Mouse (Mus musculus) lung, postnatal 0 days (tissue): ENCODE results near the gene Olfr347. TPM values are rescaled to one million over a fixed set of nuclear protein-coding genes. Genes with fewer than 3 reads are reported as not detected.

Experiments
- ATAC-seq: fragments of 200-750 bp; cut with Nextera tagmentation; 2 replicates; pipeline ENCODE4 v1.8.0; 2017; ENCODE audit warnings: moderate library complexity
- DNase-seq: peaks from one replicate; pipeline ENCODE4 v3.0.0-alpha.2; 2016; ENCODE audit warnings: low spot score
- H3K27ac ChIP-seq: fragments of 300-500 bp; sonication (generic); 2 replicates; pipeline ENCODE4 v1.5.1; 2014; ENCODE audit warnings: antibody characterized with exemption, mild to moderate bottlenecking, low read length, mixed read lengths
- H3K27me3 ChIP-seq: fragments of 300-500 bp; sonication (generic); replicated peaks from 2 replicates; pipeline ENCODE4 v1.6.1; 2014; ENCODE audit warnings: low read length, mixed read lengths; ENCODE audit not compliant: insufficient read depth
- H3K36me3 ChIP-seq: fragments of 300-500 bp; sonication (generic); 2 replicates; pipeline ENCODE4 v1.6.1; 2014; ENCODE audit warnings: low read length, mixed read lengths; ENCODE audit not compliant: insufficient read depth
- H3K4me1 ChIP-seq: fragments of 300-500 bp; sonication (generic); 2 replicates; pipeline ENCODE4 v1.6.1; 2014; ENCODE audit warnings: antibody characterized with exemption, low read depth, low read length, mixed read lengths; ENCODE audit not compliant: insufficient read depth
- H3K4me2 ChIP-seq: fragments of 300-500 bp; sonication (generic); replicated peaks from 2 replicates; pipeline ENCODE4 v1.6.1; 2014; ENCODE audit warnings: low read depth, mild to moderate bottlenecking, low read length, moderate library complexity, mixed read lengths
- H3K4me3 ChIP-seq: fragments of 300-500 bp; sonication (generic); 2 replicates; pipeline ENCODE4 v1.5.1; 2014; ENCODE audit warnings: low read depth, low read length
- H3K9ac ChIP-seq: fragments of 300-500 bp; sonication (generic); replicated peaks from 2 replicates; pipeline ENCODE4 v1.6.1; 2014; ENCODE audit warnings: low read depth, mild to moderate bottlenecking
- H3K9me3 ChIP-seq: fragments of 300-500 bp; sonication (generic); 2 replicates; pipeline ENCODE4 v1.6.1; 2016; ENCODE audit warnings: low read length, mixed read lengths
- CTCF ChIP-seq: IDR thresholded peaks from 2 replicates; pipeline ENCODE4 v1.5.1; 2016; ENCODE audit warnings: antibody characterized with exemption, mild to moderate bottlenecking
- EP300 ChIP-seq: IDR thresholded peaks from 2 replicates; pipeline ENCODE4 v1.6.1; 2016; ENCODE audit warnings: antibody characterized with exemption, mild to moderate bottlenecking, control low read depth
- WGBS: fragments of 180-500 bp; shearing (Covaris S2); extraction: QIAGEN DNeasy Blood & Tissue Kit; methylation state at CpG from one replicate; pipeline ENCODE4 v1.1.7; 2014; 5-methylcytosine and 5-hydroxymethylcytosine counted together
- polyA plus RNA-seq: library from polyadenylated mRNA; unstranded; fragments of >200 nt; fragmentation: Nextera tagmentation; extraction: Ambion mirVana; gene quantifications from 2 replicates; pipeline ENCODE4 v1.2.1, GENCODE M21; 2015

Gene Olfr347
- not detected in 2 replicates for polyA plus RNA-seq

DNA sequence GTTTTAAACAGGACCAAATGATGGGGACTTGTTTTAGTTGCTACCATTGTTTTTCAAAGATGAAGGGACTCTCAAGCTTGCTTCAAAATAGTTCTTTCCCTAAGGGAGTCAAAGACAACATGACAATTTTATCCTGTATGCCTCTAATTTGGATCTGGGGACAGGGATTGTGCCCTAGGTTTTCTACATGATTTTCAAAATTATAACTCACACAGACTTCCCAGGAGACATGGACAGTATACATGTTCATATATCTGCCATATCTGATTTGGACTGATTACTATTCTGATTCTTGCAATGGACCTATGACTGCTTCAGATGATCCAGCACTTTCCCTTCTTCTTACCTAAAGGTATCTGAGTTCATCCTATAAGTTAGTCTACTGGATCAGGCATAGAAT lies at the start of gene Olfr347:
TSS of gene Olfr347 (plus strand) at position 301 of the 400 bp plus-strand sequence.
- no peak for TF ChIP-seq CTCF
- TF ChIP-seq EP300, result no peak
- Histone ChIP-seq H3K4me3 (no peak within 1 kb of the TSS), H3K36me3 (no peaks in the 10 kb centered on the region), H3K9me3 (no peaks in the 10 kb centered on the region), H3K4me2 (no peak within 1 kb of the TSS), H3K27me3 (no peaks in the 10 kb centered on the region), H3K4me1 (no peaks in the 10 kb centered on the region), H3K27ac (no peak within 1 kb of the TSS), H3K9ac (no peak within 1 kb of the TSS)
- ATAC-seq, result no peak
- DNase-seq, result no peak

DNA sequence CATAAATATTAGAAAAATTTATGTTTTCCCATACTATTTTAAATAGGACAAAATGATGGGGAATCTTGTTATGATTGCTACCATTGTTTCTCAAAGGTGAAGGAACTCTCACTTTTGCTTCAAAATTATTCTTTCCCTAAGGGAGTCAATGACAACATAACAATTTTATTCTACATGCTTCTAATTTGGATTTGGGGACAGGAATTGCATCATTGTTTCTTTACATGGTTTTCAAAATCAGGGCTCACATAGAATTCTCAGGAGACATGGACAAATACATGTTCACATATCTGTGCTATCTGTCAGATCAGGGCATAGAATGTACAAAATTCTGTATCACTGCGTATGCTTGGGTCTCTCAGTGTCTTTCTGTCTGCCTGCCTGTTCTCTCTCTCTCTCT lies 46.2 kb upstream of the Olfr347 start, which contains the start of gene Olfr346:
TSS of gene Olfr346 (plus strand) at position 301 of the 400 bp plus-strand sequence.
- TF ChIP-seq CTCF (no peak), EP300 (no peak)
- Histone ChIP-seq H3K36me3 (no peaks in the 10 kb centered on the region), H3K27ac (no peak within 1 kb of the TSS), H3K4me1 (no peaks in the 10 kb centered on the region), H3K9ac (no peak within 1 kb of the TSS), H3K27me3 (no peaks in the 10 kb centered on the region), H3K4me3 (no peak within 1 kb of the TSS), H3K4me2 (no peak within 1 kb of the TSS), H3K9me3 (no peaks in the 10 kb centered on the region)
- DNase-seq (no peak), ATAC-seq (no peak)
- 87% methylated on average over 1 of the region's 1 CpGs for WGBS

DNA sequence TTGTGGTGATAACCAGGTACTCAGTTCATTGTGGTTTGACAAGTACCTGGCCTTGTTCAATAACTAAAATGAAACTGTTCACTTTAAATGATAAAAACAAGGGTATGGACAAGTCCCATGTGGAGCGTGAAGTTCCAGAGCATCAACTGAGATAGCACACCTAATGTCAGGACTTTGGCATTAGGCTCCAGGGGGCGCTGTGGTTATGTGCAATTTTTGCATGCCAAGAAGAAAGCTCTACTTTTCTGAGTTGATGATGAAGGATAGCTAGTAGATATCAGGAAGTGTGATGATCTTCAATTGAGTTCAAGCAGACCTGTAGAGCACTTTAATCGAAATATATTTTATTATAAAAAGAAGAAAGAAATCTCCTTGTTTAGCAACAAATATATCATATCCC lies 4.5 kb downstream of the Olfr347 start:
- no peaks in the 10 kb centered on the region for H3K27me3 ChIP-seq
- H3K4me3 ChIP-seq, result no peak overlapping the region
- TF ChIP-seq CTCF (no peak), EP300 (no peak)
- no peak overlapping the region for H3K9ac ChIP-seq
- no peak for ATAC-seq
- DNase-seq, result no peak
- no peak overlapping the region for H3K27ac ChIP-seq
- WGBS, result 48% methylated on average over 3 of the region's 3 CpGs
- H3K9me3 ChIP-seq, result no peaks in the 10 kb centered on the region
- H3K4me2 ChIP-seq, result no peak overlapping the region
- H3K36me3 ChIP-seq, result no peaks in the 10 kb centered on the region
- no peaks in the 10 kb centered on the region for H3K4me1 ChIP-seq

DNA sequence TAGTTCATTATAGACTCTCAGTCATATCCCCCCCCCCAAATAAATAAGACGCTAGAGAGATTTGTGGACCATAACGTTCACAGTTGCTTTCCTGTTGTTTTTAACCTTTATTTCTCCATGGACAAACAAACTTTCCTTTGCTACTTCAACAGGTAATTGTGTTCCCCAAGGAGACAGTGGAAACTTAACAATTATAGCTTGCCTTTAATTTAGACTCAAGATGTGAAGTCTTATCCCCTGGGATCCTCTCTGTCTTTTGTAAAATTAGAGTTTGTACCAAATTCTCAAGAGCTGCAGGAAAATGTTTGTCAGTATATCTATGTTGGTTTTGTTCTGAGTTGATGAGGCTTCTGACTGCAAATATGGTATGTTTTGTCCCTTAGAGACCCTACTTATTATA lies 52.3 kb downstream of the Olfr347 start, which contains the start of gene Olfr348:
TSS of gene Olfr348 (plus strand) at position 301 of the 400 bp plus-strand sequence.
- no peak within 1 kb of the TSS for H3K4me3 ChIP-seq
- no peaks in the 10 kb centered on the region for H3K9me3 ChIP-seq
- H3K36me3 ChIP-seq, result no peaks in the 10 kb centered on the region
- DNase-seq, result no peak
- H3K4me1 ChIP-seq, result no peaks in the 10 kb centered on the region
- H3K27me3 ChIP-seq, result no peaks in the 10 kb centered on the region
- WGBS, result 69% methylated on average over 2 of the region's 2 CpGs
- H3K4me2 ChIP-seq, result no peak within 1 kb of the TSS
- ATAC-seq, result no peak
- H3K27ac ChIP-seq, result no peak within 1 kb of the TSS
- no peak for TF ChIP-seq EP300
- no peak for TF ChIP-seq CTCF
- H3K9ac ChIP-seq, result no peak within 1 kb of the TSS

Other genes starting within 250 kb of the Olfr347 start
- gene Olfr341, start 249.4 kb upstream of the Olfr347 start, polyA plus RNA-seq, result not detected in 2 replicates
- gene Olfr342, start 206.9 kb upstream of the Olfr347 start, polyA plus RNA-seq, result not detected in 2 replicates
- not detected in 2 replicates for gene Olfr344, start 165.2 kb upstream of the Olfr347 start, polyA plus RNA-seq
- gene Olfr345, start 91.9 kb upstream of the Olfr347 start, polyA plus RNA-seq, result not detected in 2 replicates
- gene Olfr346, start 46.1 kb upstream of the Olfr347 start, polyA plus RNA-seq, result not detected in 2 replicates
- not detected in 2 replicates for gene Olfr348, start 52.4 kb downstream of the Olfr347 start, polyA plus RNA-seq
- not detected in 2 replicates for gene Olfr50, start 58.6 kb downstream of the Olfr347 start, polyA plus RNA-seq
- not detected in 2 replicates for gene Olfr3, start 85.1 kb downstream of the Olfr347 start, polyA plus RNA-seq
- not detected in 2 replicates for gene Olfr350, start 114.4 kb downstream of the Olfr347 start, polyA plus RNA-seq
- gene Olfr351, start 130.8 kb downstream of the Olfr347 start, polyA plus RNA-seq, result not detected in 2 replicates
- not detected in 2 replicates for gene Olfr352, start 136.6 kb downstream of the Olfr347 start, polyA plus RNA-seq
- gene Olfr353, start 161.0 kb downstream of the Olfr347 start, polyA plus RNA-seq, result not detected in 2 replicates
- gene Olfr354, start 173.8 kb downstream of the Olfr347 start, polyA plus RNA-seq, result not detected in 2 replicates
- gene Olfr355, start 197.0 kb downstream of the Olfr347 start, polyA plus RNA-seq, result not detected in 2 replicates
- gene Olfr356, start 205.2 kb downstream of the Olfr347 start, polyA plus RNA-seq, result not detected in 2 replicates